Mouse (Mus musculus) megakaryocyte, embryonic 14.5 days (primary cell): ENCODE results near the gene Fgfr2. TPM values are rescaled to one million over a fixed set of nuclear protein-coding genes. Genes with fewer than 3 reads are reported as not detected.

ENCODE experiments used
- H3K27me3 ChIP-seq: replicated peaks from 2 replicates; pipeline ENCODE3; 2012; ENCODE audit warnings: inconsistent platforms
- H3K36me3 ChIP-seq: replicated peaks from 2 replicates; pipeline ENCODE3; 2012; ENCODE audit warnings: low read length, inconsistent platforms, mixed read lengths
- H3K4me1 ChIP-seq: 2 replicates; pipeline ENCODE4 v1.6.1; 2012; ENCODE audit warnings: inconsistent platforms
- H3K4me3 ChIP-seq: replicated peaks from 2 replicates; pipeline ENCODE3; 2012; ENCODE audit warnings: moderate library complexity, mild to moderate bottlenecking, inconsistent platforms
- H3K9me3 ChIP-seq: 2 replicates; pipeline ENCODE4 v1.6.1; 2012; ENCODE audit warnings: inconsistent platforms
- FLI1 ChIP-seq: IDR thresholded peaks from 2 replicates; pipeline ENCODE4 v1.6.1; 2012; ENCODE audit warnings: low read length, inconsistent platforms, mixed read lengths
- GATA1 ChIP-seq: IDR thresholded peaks from 3 replicates; pipeline ENCODE4 v1.6.1; 2012; ENCODE audit warnings: mixed read lengths, low read length, inconsistent platforms, borderline replicate concordance
- polyA plus RNA-seq: library from polyadenylated mRNA; stranded (reverse); fragments of >175 nt; gene quantifications from 2 replicates; pipeline ENCODE4 v1.2.3, GENCODE M21; 2012; ENCODE audit warnings: low replicate concordance; ENCODE audit not compliant: insufficient read depth

The Fgfr2 gene
- polyA plus RNA-seq, 1 experiment: 0.45 TPM

- no peaks in the 10 kb centered on the region for H3K9me3 ChIP-seq
- H3K27me3 ChIP-seq: no peaks in the 10 kb centered on the region
- H3K4me3 ChIP-seq: no peak overlapping the region
- no peak for TF ChIP-seq GATA1
- no peak for TF ChIP-seq FLI1
- H3K36me3 ChIP-seq: no peaks in the 10 kb centered on the region
- no peaks in the 10 kb centered on the region for H3K4me1 ChIP-seq
These were observed 1404.9 kb downstream of the Fgfr2 start for GRCm38 (mm10) chr7:131718280-131718679.

GRCm38 (mm10) chr7:131713076-131713475 lies 1410.1 kb downstream of the Fgfr2 start:
- Histone ChIP-seq H3K27me3 (no peaks in the 10 kb centered on the region), H3K4me3 (no peak overlapping the region), H3K36me3 (no peaks in the 10 kb centered on the region), H3K4me1 (no peaks in the 10 kb centered on the region), H3K9me3 (no peaks in the 10 kb centered on the region)
- TF ChIP-seq FLI1: no peak
- TF ChIP-seq GATA1: no peak

- H3K4me3 ChIP-seq: no peak overlapping the region
- H3K9me3 ChIP-seq: no peaks in the 10 kb centered on the region
- no peaks in the 10 kb centered on the region for H3K27me3 ChIP-seq
- H3K4me1 ChIP-seq: no peaks in the 10 kb centered on the region
- H3K36me3 ChIP-seq: no peaks in the 10 kb centered on the region
- no peak for TF ChIP-seq FLI1
- no peak for TF ChIP-seq GATA1
These were observed 1426.3 kb downstream of the Fgfr2 start for GRCm38 (mm10) chr7:131696889-131697288.

- no peaks in the 10 kb centered on the region for H3K9me3 ChIP-seq
- no peaks in the 10 kb centered on the region for H3K4me1 ChIP-seq
- no peaks in the 10 kb centered on the region for H3K36me3 ChIP-seq
- no peak overlapping the region for H3K4me3 ChIP-seq
- TF ChIP-seq FLI1: no peak
- no peak for TF ChIP-seq GATA1
- no peaks in the 10 kb centered on the region for H3K27me3 ChIP-seq
These were observed 1435.8 kb downstream of the Fgfr2 start for GRCm38 (mm10) chr7:131687324-131687723.

GRCm38 (mm10) chr7:131677126-131677525 lies 1446.0 kb downstream of the Fgfr2 start:
- no peak for TF ChIP-seq FLI1
- TF ChIP-seq GATA1: no peak
- Histone ChIP-seq H3K4me3 (no peak overlapping the region), H3K27me3 (peaks cover 2% of the 10 kb centered on the region), H3K9me3 (peaks cover 7% of the 10 kb centered on the region; the same call in 1 of the 2 replicates), H3K36me3 (no peaks in the 10 kb centered on the region), H3K4me1 (no peaks in the 10 kb centered on the region)

GRCm38 (mm10) chr7:131670586-131670985 lies 1452.6 kb downstream of the Fgfr2 start:
- Histone ChIP-seq H3K4me3 (no peak overlapping the region), H3K9me3 (peaks cover 7% of the 10 kb centered on the region; the same call in 1 of the 2 replicates), H3K36me3 (no peaks in the 10 kb centered on the region), H3K4me1 (no peaks in the 10 kb centered on the region), H3K27me3 (peaks cover 2% of the 10 kb centered on the region)
- TF ChIP-seq GATA1: no peak
- TF ChIP-seq FLI1: no peak

- no peak for TF ChIP-seq GATA1
- no peak for TF ChIP-seq FLI1
- Histone ChIP-seq H3K4me3 (no peak overlapping the region), H3K9me3 (peaks cover 5% of the 10 kb centered on the region; the same call in 1 of the 2 replicates), H3K4me1 (no peaks in the 10 kb centered on the region), H3K36me3 (no peaks in the 10 kb centered on the region), H3K27me3 (no peaks in the 10 kb centered on the region)
These were observed 1453.8 kb downstream of the Fgfr2 start for GRCm38 (mm10) chr7:131669326-131669725.

- TF ChIP-seq GATA1 (no peak), FLI1 (no peak)
- Histone ChIP-seq H3K4me3 (no peak overlapping the region), H3K4me1 (no peaks in the 10 kb centered on the region), H3K36me3 (no peaks in the 10 kb centered on the region), H3K27me3 (peaks cover 5% of the 10 kb centered on the region), H3K9me3 (no peaks in the 10 kb centered on the region)
These were observed 1462.4 kb downstream of the Fgfr2 start for GRCm38 (mm10) chr7:131660726-131661125.

GRCm38 (mm10) chr7:131656017-131656416 lies 1467.1 kb downstream of the Fgfr2 start:
- no peaks in the 10 kb centered on the region for H3K36me3 ChIP-seq
- H3K27me3 ChIP-seq: peaks cover 7% of the 10 kb centered on the region
- no peak for TF ChIP-seq FLI1
- H3K9me3 ChIP-seq: peaks cover 11% of the 10 kb centered on the region; the same call in 1 of the 2 replicates
- H3K4me1 ChIP-seq: no peaks in the 10 kb centered on the region
- H3K4me3 ChIP-seq: no peak overlapping the region

GRCm38 (mm10) chr7:131653416-131653815 lies 1469.7 kb downstream of the Fgfr2 start:
- Histone ChIP-seq H3K27me3 (peaks cover 7% of the 10 kb centered on the region), H3K36me3 (no peaks in the 10 kb centered on the region), H3K4me1 (no peaks in the 10 kb centered on the region), H3K4me3 (no peak overlapping the region), H3K9me3 (peaks cover 11% of the 10 kb centered on the region; the same call in 1 of the 2 replicates)
- TF ChIP-seq GATA1 (no peak), FLI1 (no peak)
